Mouse (Mus musculus) lung, embryonic 15.5 days (tissue): ENCODE results near the gene Zfp69. TPM values are rescaled to one million over a fixed set of nuclear protein-coding genes. Genes with fewer than 3 reads are reported as not detected.
A peak's percentile ranks its signal among the peaks of the same experiment; 100 is the strongest.

ENCODE experiments used
- ATAC-seq: fragments of 200-750 bp; cut with Nextera tagmentation; 2 replicates; pipeline ENCODE4 v1.8.0; 2017; ENCODE audit warnings: moderate number of reproducible peaks, borderline replicate concordance; ENCODE audit not compliant: low FRiP score, low TSS enrichment; ENCODE audit errors: extremely low read depth
- H3K27ac ChIP-seq: fragments of 300-500 bp; sonication (generic); 2 replicates; pipeline ENCODE4 v1.5.1; 2015; ENCODE audit warnings: moderate library complexity, mild to moderate bottlenecking, inconsistent platforms
- H3K27me3 ChIP-seq: fragments of 300-500 bp; sonication (generic); 2 replicates; pipeline ENCODE4 v1.6.1; 2015; ENCODE audit warnings: inconsistent platforms
- H3K36me3 ChIP-seq: fragments of 300-500 bp; sonication (generic); 2 replicates; pipeline ENCODE4 v1.6.1; 2015; ENCODE audit warnings: inconsistent platforms
- H3K4me1 ChIP-seq: fragments of 300-500 bp; sonication (generic); 2 replicates; pipeline ENCODE4 v1.6.1; 2015; ENCODE audit warnings: inconsistent platforms
- H3K4me2 ChIP-seq: fragments of 300-500 bp; sonication (generic); 2 replicates; pipeline ENCODE4 v1.6.1; 2015; ENCODE audit warnings: inconsistent platforms, mild to moderate bottlenecking, moderate library complexity
- H3K4me3 ChIP-seq: fragments of 300-500 bp; sonication (generic); 2 replicates; pipeline ENCODE4 v1.5.1; 2015; ENCODE audit warnings: mild to moderate bottlenecking, inconsistent platforms
- H3K9ac ChIP-seq: fragments of 300-500 bp; sonication (generic); 2 replicates; pipeline ENCODE4 v1.6.1; 2015; ENCODE audit warnings: inconsistent platforms
- H3K9me3 ChIP-seq: fragments of 300-500 bp; sonication (generic); 2 replicates; pipeline ENCODE4 v1.6.1; 2016; ENCODE audit warnings: inconsistent platforms
- WGBS: fragments of 180-500 bp; shearing (Covaris S2); methylation state at CpG from one replicate; pipeline ENCODE4 v1.1.7; 2015; 5-methylcytosine and 5-hydroxymethylcytosine counted together
- polyA plus RNA-seq: library from polyadenylated mRNA; unstranded; fragments of >200 nt; fragmentation: Nextera tagmentation; extraction: Ambion mirVana; gene quantifications from 2 replicates; pipeline ENCODE4 v1.2.1, GENCODE M21; 2015

Gene Zfp69
- polyA plus RNA-seq: 9.0 and 10.0 TPM in 2 replicates

GRCm38 (mm10) chr4:120951428-120951973 lies at the start of gene Zfp69:
Zfp69 (minus strand) TSS chr4:120951699.
- Histone ChIP-seq H3K4me1 (peaks cover 6% of the 10 kb centered on the region; the same call in 1 of the 2 replicates), H3K9ac (peak within 1 kb of the TSS; percentile 83), H3K4me3 (peak within 1 kb of the TSS; percentile 82), H3K27me3 (no peaks in the 10 kb centered on the region), H3K4me2 (peak within 1 kb of the TSS; percentile 80), H3K9me3 (no peaks in the 10 kb centered on the region), H3K27ac (peak within 1 kb of the TSS; percentile 85), H3K36me3 (peaks cover 3% of the 10 kb centered on the region; the same call in 1 of the 2 replicates)
- ATAC-seq: peak; percentile 98
- under 1% methylated on average over 54 of the region's 60 CpGs for WGBS

GRCm38 (mm10) chr4:121001042-121001441 lies 49.5 kb upstream of the Zfp69 start:
- Histone ChIP-seq H3K36me3 (no peaks in the 10 kb centered on the region), H3K27me3 (no peaks in the 10 kb centered on the region), H3K4me2 (no peak overlapping the region), H3K4me3 (no peak overlapping the region), H3K4me1 (peaks cover 57% of the 10 kb centered on the region), H3K9ac (no peak overlapping the region), H3K27ac (no peak overlapping the region), H3K9me3 (no peaks in the 10 kb centered on the region)
- no peak for ATAC-seq
- 80% methylated on average over 2 of the region's 2 CpGs for WGBS

- WGBS: 43% methylated on average over 1 of the region's 1 CpGs
These were observed 44.4 kb upstream of the Zfp69 start for GRCm38 (mm10) chr4:120995911-120996310.

GRCm38 (mm10) chr4:120993025-120993424 lies 41.5 kb upstream of the Zfp69 start:
- Histone ChIP-seq H3K4me3 (no peak overlapping the region), H3K9ac (no peak overlapping the region), H3K36me3 (no peaks in the 10 kb centered on the region), H3K4me1 (peaks cover 17% of the 10 kb centered on the region), H3K4me2 (no peak overlapping the region), H3K9me3 (no peaks in the 10 kb centered on the region), H3K27ac (no peak overlapping the region), H3K27me3 (no peaks in the 10 kb centered on the region)
- WGBS: 82% methylated on average over 1 of the region's 1 CpGs
- ATAC-seq: no peak

More at GRCm38 (mm10) chr4:120995911-120996310, 44.4 kb upstream of the Zfp69 start:
- no peaks in the 10 kb centered on the region for H3K9me3 ChIP-seq
- no peak overlapping the region for H3K4me3 ChIP-seq
- H3K4me2 ChIP-seq: no peak overlapping the region
- H3K4me1 ChIP-seq: peaks cover 24% of the 10 kb centered on the region
- no peak overlapping the region for H3K9ac ChIP-seq
- H3K27me3 ChIP-seq: no peaks in the 10 kb centered on the region
- H3K36me3 ChIP-seq: no peaks in the 10 kb centered on the region
- H3K27ac ChIP-seq: peak overlapping the region; percentile 50
- ATAC-seq: no peak

GRCm38 (mm10) chr4:120992284-120992683 lies 40.8 kb upstream of the Zfp69 start:
- WGBS: 81% methylated on average over 2 of the region's 2 CpGs
- Histone ChIP-seq H3K4me1 (peaks cover 17% of the 10 kb centered on the region), H3K27ac (no peak overlapping the region), H3K36me3 (no peaks in the 10 kb centered on the region), H3K27me3 (no peaks in the 10 kb centered on the region), H3K4me2 (no peak overlapping the region), H3K4me3 (no peak overlapping the region), H3K9me3 (no peaks in the 10 kb centered on the region), H3K9ac (no peak overlapping the region)
- ATAC-seq: no peak

GRCm38 (mm10) chr4:120987319-120987718 lies 35.8 kb upstream of the Zfp69 start:
- no peaks in the 10 kb centered on the region for H3K27me3 ChIP-seq
- no peak overlapping the region for H3K9ac ChIP-seq
- H3K4me3 ChIP-seq: no peak overlapping the region
- no peak for ATAC-seq
- no peak overlapping the region for H3K27ac ChIP-seq
- WGBS: 61% methylated on average over 4 of the region's 4 CpGs
- no peak overlapping the region for H3K4me2 ChIP-seq
- peaks cover 7% of the 10 kb centered on the region for H3K36me3 ChIP-seq
- H3K4me1 ChIP-seq: peaks cover 3% of the 10 kb centered on the region; the same call in 1 of the 2 replicates
- H3K9me3 ChIP-seq: no peaks in the 10 kb centered on the region

GRCm38 (mm10) chr4:120986446-120986845 lies 34.9 kb upstream of the Zfp69 start:
- H3K36me3 ChIP-seq: peaks cover 10% of the 10 kb centered on the region
- no peak overlapping the region for H3K27ac ChIP-seq
- no peak; the same call in 1 of the 2 replicates for ATAC-seq
- H3K4me3 ChIP-seq: no peak overlapping the region
- H3K9me3 ChIP-seq: no peaks in the 10 kb centered on the region
- H3K27me3 ChIP-seq: no peaks in the 10 kb centered on the region
- no peak overlapping the region for H3K9ac ChIP-seq
- peaks cover 3% of the 10 kb centered on the region; the same call in 1 of the 2 replicates for H3K4me1 ChIP-seq
- WGBS: 13% methylated on average over 6 of the region's 6 CpGs
- no peak overlapping the region for H3K4me2 ChIP-seq

- Histone ChIP-seq H3K36me3 (peaks cover 21% of the 10 kb centered on the region), H3K27me3 (no peaks in the 10 kb centered on the region), H3K9ac (no peak overlapping the region), H3K27ac (no peak overlapping the region), H3K9me3 (no peaks in the 10 kb centered on the region), H3K4me1 (no peaks in the 10 kb centered on the region), H3K4me3 (no peak overlapping the region), H3K4me2 (no peak overlapping the region)
- no peak for ATAC-seq
- 83% methylated on average over 3 of the region's 3 CpGs for WGBS
These were observed 26.7 kb upstream of the Zfp69 start for GRCm38 (mm10) chr4:120978221-120978620.

- 79% methylated on average over 4 of the region's 4 CpGs for WGBS
- H3K9ac ChIP-seq: no peak overlapping the region
- H3K9me3 ChIP-seq: no peaks in the 10 kb centered on the region
- peak overlapping the region; percentile 4; the same call in 1 of the 2 replicates for H3K27ac ChIP-seq
- no peak for ATAC-seq
- H3K4me2 ChIP-seq: no peak overlapping the region
- no peaks in the 10 kb centered on the region for H3K4me1 ChIP-seq
- H3K27me3 ChIP-seq: no peaks in the 10 kb centered on the region
- peaks cover 14% of the 10 kb centered on the region; the same call in 1 of the 2 replicates for H3K36me3 ChIP-seq
- no peak overlapping the region for H3K4me3 ChIP-seq
These were observed 23.9 kb upstream of the Zfp69 start for GRCm38 (mm10) chr4:120975428-120975734.

GRCm38 (mm10) chr4:120974711-120975427 lies 23.4 kb upstream of the Zfp69 start:
- no peak for ATAC-seq
- Histone ChIP-seq H3K4me2 (no peak overlapping the region), H3K9ac (no peak overlapping the region), H3K27me3 (no peaks in the 10 kb centered on the region), H3K36me3 (peaks cover 15% of the 10 kb centered on the region; the same call in 1 of the 2 replicates), H3K4me1 (no peaks in the 10 kb centered on the region), H3K9me3 (no peaks in the 10 kb centered on the region), H3K4me3 (no peak overlapping the region), H3K27ac (peak overlapping the region; percentile 4; the same call in 1 of the 2 replicates)
- WGBS: 72% methylated on average over 11 of the region's 11 CpGs

- Histone ChIP-seq H3K27ac (no peak overlapping the region), H3K4me2 (no peak overlapping the region), H3K9me3 (no peaks in the 10 kb centered on the region), H3K9ac (no peak overlapping the region), H3K4me1 (no peaks in the 10 kb centered on the region), H3K27me3 (no peaks in the 10 kb centered on the region), H3K36me3 (peaks cover 18% of the 10 kb centered on the region; the same call in 1 of the 2 replicates), H3K4me3 (no peak overlapping the region)
- no peak for ATAC-seq
- 89% methylated on average over 8 of the region's 8 CpGs for WGBS
These were observed 20.3 kb upstream of the Zfp69 start for GRCm38 (mm10) chr4:120971842-120972241.
